Mouse (Mus musculus) heart, adult 2 months (tissue): ENCODE data around the gene Ctdsp2.

Experiments used
- CTCF ChIP-seq: fragments of 200-600 bp; IDR thresholded peaks from 2 replicates; pipeline ENCODE4 v1.8.1; 2022; ENCODE audit warnings: antibody characterized with exemption, mild to moderate bottlenecking, moderate library complexity
- POLR2A ChIP-seq: fragments of 200-500 bp; IDR thresholded peaks from 2 replicates; pipeline ENCODE4 v1.6.1; 2011; ENCODE audit warnings: mild to moderate bottlenecking, low read depth, low read length, control low read depth; ENCODE audit not compliant: insufficient read depth

- TF ChIP-seq CTCF (no peak), POLR2A (no peak)
Measured at GRCm38 (mm10) chr10:126962966-126963330, 15.6 kb upstream of the Ctdsp2 start.
